ENCODE assay signal across 8 mouse cellular contexts in the genomic region with DNA sequence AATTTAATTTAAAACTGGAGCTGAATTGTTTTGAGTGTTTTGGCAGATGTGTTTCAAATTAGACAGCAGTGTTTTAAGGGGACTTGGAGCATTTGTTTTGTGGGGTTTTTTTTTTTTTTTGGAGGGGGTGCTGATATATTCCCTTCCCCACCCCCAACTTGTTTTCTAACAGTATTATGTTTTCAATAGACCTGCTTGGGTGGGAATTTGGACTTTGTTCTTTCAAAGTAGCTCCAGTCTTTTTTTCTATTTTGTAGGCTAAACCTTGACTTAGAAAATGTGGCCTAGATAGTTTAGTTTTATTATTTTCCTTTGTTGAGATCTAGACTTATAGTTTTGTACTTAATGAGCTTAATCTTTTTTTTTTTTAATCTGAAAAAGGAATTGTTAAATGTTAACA.
DNase-seq lines count a peak whose midpoint lies in the region; ATAC-seq and TF ChIP-seq lines count a peak whose summit lies in the region.

No protein-coding gene starts in this region.

- no peak for ATAC-seq in heart, embryonic 12.5 days (ENCODE audit: insufficient number of reproducible peaks, low FRiP score)
- no peak for ATAC-seq in forebrain, embryonic 14.5 days
- ATAC-seq in liver, embryonic 15.5 days (ENCODE audit: insufficient read depth) = no peak
- ATAC-seq in granulocyte monocyte progenitor cell, adult 5-6 weeks (replicated peaks; ENCODE audit: poor library complexity, severe bottlenecking) = no peak

- no peak for TF ChIP-seq POLR2A in CH12.LX (IDR thresholded peaks at IDR 0.05; ENCODE audit: low read depth, low read length)

- no peak for DNase-seq in heart, postnatal 4 days
- DNase-seq in CH12.LX (ENCODE audit: extremely low read depth) = no peak
- DNase-seq in forebrain, embryonic 14.5 days (ENCODE audit: low spot score) = peak; percentile 28
- DNase-seq in Muller cell, postnatal 12 days (ENCODE audit: inconsistent ontology term) = no peak
- no peak for DNase-seq in left cerebral cortex, adult 9 months (ENCODE audit: low spot score in 2 of 2)

- peaks cover 14% of the 10 kb centered on the region for H3K4me1 ChIP-seq in heart, embryonic 12.5 days (replicated peaks)
- H3K4me1 ChIP-seq in CH12.LX (ENCODE audit: control insufficient read depth in 1 of 2, insufficient read depth in 2 of 2) = peaks cover 4 to 45% of the 10 kb centered on the region in 2 experiments; a peak in 3 of 4 replicates
- peaks cover 20% of the 10 kb centered on the region for H3K4me1 ChIP-seq in forebrain, embryonic 14.5 days (ENCODE audit: control insufficient read depth, insufficient read depth, low read length)
- H3K4me1 ChIP-seq in liver, embryonic 15.5 days (replicated peaks) = peaks cover 36% of the 10 kb centered on the region

- peaks cover 69% of the 10 kb centered on the region for H3K79me2 ChIP-seq in CH12.LX (replicated peaks; ENCODE audit: control insufficient read depth, extremely low read depth, insufficient read depth, poor library complexity, severe bottlenecking)

- 0 out of 2 replicates have a peak overlapping the region, but pooled peaks have one; percentile 45 for H3K9ac ChIP-seq in heart, embryonic 12.5 days
- H3K9ac ChIP-seq in CH12.LX (ENCODE audit: insufficient read depth, low read depth) = peak overlapping the region; percentile 87
- H3K9ac ChIP-seq in forebrain, embryonic 14.5 days (ENCODE audit: low read length) = peak overlapping the region; percentile 77
- H3K9ac ChIP-seq in liver, embryonic 15.5 days = peak overlapping the region; percentile 50

- no peak for TF ChIP-seq RAD21 in CH12.LX (IDR thresholded peaks at IDR 0.05; ENCODE audit: low read depth, low read length)

- H3K9me3 ChIP-seq in heart, embryonic 12.5 days (replicated peaks) = no peaks in the 10 kb centered on the region
- H3K9me3 ChIP-seq in CH12.LX (replicated peaks; ENCODE audit: low read length) = no peaks in the 10 kb centered on the region
- H3K9me3 ChIP-seq in forebrain, embryonic 14.5 days (replicated peaks; ENCODE audit: control insufficient read depth, low read length) = no peaks in the 10 kb centered on the region
- no peaks in the 10 kb centered on the region for H3K9me3 ChIP-seq in liver, embryonic 15.5 days (replicated peaks)

- no peaks in the 10 kb centered on the region for H3K27me3 ChIP-seq in heart, embryonic 12.5 days (replicated peaks)
- no peaks in the 10 kb centered on the region for H3K27me3 ChIP-seq in CH12.LX (replicated peaks)
- no peaks in the 10 kb centered on the region for H3K27me3 ChIP-seq in forebrain, embryonic 14.5 days (replicated peaks; ENCODE audit: control insufficient read depth, insufficient read depth, low read length)
- H3K27me3 ChIP-seq in liver, embryonic 15.5 days = no peaks in the 10 kb centered on the region

- dilution Hi-C loops in CH12.LX (cut with MboI; ENCODE audit: extremely low pct_ligation_motif_present, extremely low pct_unique_long_range_greater_than_20kb, low sequenced_read_pairs) = no loop called here

- peaks cover 6% of the 10 kb centered on the region for H3K36me3 ChIP-seq in heart, embryonic 12.5 days
- peaks cover 9 to 19% of the 10 kb centered on the region in 2 experiments for H3K36me3 ChIP-seq in CH12.LX (replicated peaks in 1 of 2; ENCODE audit: control insufficient read depth in 1 of 2, insufficient read depth in 1 of 2, low read length in 1 of 2)
- H3K36me3 ChIP-seq in forebrain, embryonic 14.5 days (ENCODE audit: control insufficient read depth, insufficient read depth, low read length) = no peaks in the 10 kb centered on the region
- H3K36me3 ChIP-seq in liver, embryonic 15.5 days (replicated peaks) = peaks cover 7% of the 10 kb centered on the region; the same call in 1 of the 2 replicates

- H3K4me3 ChIP-seq in heart, embryonic 12.5 days = peak overlapping the region; percentile 50
- peak overlapping the region; percentile 62 to 93 (median 66) for H3K4me3 ChIP-seq in CH12.LX (replicated peaks in 1 of 3; ENCODE audit: low read depth in 2 of 3, low read length in 2 of 3, poor library complexity in 1 of 3)
- H3K4me3 ChIP-seq in forebrain, embryonic 14.5 days (ENCODE audit: low read depth, low read length) = peak overlapping the region; percentile 40
- peak overlapping the region; percentile 66 for H3K4me3 ChIP-seq in liver, embryonic 15.5 days (replicated peaks)

- in situ Hi-C loops in CH12.LX (cut with MboI; ENCODE audit: low pct_ligation_motif_present, low pct_unique_long_range_greater_than_20kb, low sequenced_read_pairs) = no loop called here

- TF ChIP-seq EP300 in CH12.LX (IDR thresholded peaks at IDR 0.05; ENCODE audit: low read length) = no peak

- no peak for TF ChIP-seq CTCF in CH12.LX (conservative IDR thresholded peaks at IDR 0.05 in 1 of 2, IDR thresholded peaks at IDR 0.05 in 1 of 2; ENCODE audit: low read depth in 2 of 2, low read length in 2 of 2)

- peak overlapping the region; percentile 66; the same call in 1 of the 2 replicates for H3K4me2 ChIP-seq in heart, embryonic 12.5 days
- H3K4me2 ChIP-seq in CH12.LX (ENCODE audit: insufficient read depth, low read depth, poor library complexity, severe bottlenecking) = peak overlapping the region; percentile 36; the same call in 1 of the 2 replicates
- H3K4me2 ChIP-seq in forebrain, embryonic 14.5 days (ENCODE audit: low read length) = peak overlapping the region; percentile 57
- H3K4me2 ChIP-seq in liver, embryonic 15.5 days = peak overlapping the region; percentile 72

- H3K27ac ChIP-seq in heart, embryonic 12.5 days (ENCODE audit: poor library complexity, severe bottlenecking) = peak overlapping the region; percentile 80
- no peak overlapping the region for H3K27ac ChIP-seq in CH12.LX (ENCODE audit: insufficient read depth, low read depth)
- H3K27ac ChIP-seq in forebrain, embryonic 14.5 days (ENCODE audit: low read depth, low read length) = no peak overlapping the region
- H3K27ac ChIP-seq in liver, embryonic 15.5 days (replicated peaks) = peak overlapping the region; percentile 92

TF ChIP-seq in CH12.LX, 34 proteins besides CTCF, POLR2A, EP300 and RAD21:
- TF ChIP-seq CHD1 (IDR thresholded peaks at IDR 0.05; ENCODE audit: low read depth, low read length) (peak; percentile 60), ZKSCAN1 (IDR thresholded peaks at IDR 0.05; ENCODE audit: borderline replicate concordance, low read depth, low read length) (no peak), NRF1 (IDR thresholded peaks at IDR 0.05; ENCODE audit: low read depth, low read length) (no peak), ZNF384 (IDR thresholded peaks at IDR 0.05; ENCODE audit: low read depth, low read length) (peak; percentile 78)

Comparison
In these comparisons a context has a peak if more than half of its experiments do, and no peak if none do; other contexts are left out.
1. H3K27ac ChIP-seq: peak in heart, embryonic 12.5 days (single experiment) and liver, embryonic 15.5 days (single experiment); none in CH12.LX (single experiment) and forebrain, embryonic 14.5 days (single experiment).
2. Peak in every context shown above with its lines, with median percentiles within 50 percentile points of each other: H3K4me2 ChIP-seq, H3K4me3 ChIP-seq and H3K9ac ChIP-seq.